Mouse (Mus musculus): ENCODE measurements around the gene Gata1.
"Not testable (repeated sequence)": the region's sequence is repeated elsewhere in the genome, so short reads cannot be mapped to it uniquely, and the experiment has no call there.

The Gata1 gene

GRCm38 (mm10) chrX:7926266-7926665 lies 51.6 kb downstream of the Gata1 start:
- Histone ChIP-seq H3K27me3 (ENCODE audit: insufficient read depth, low read length) (peaks cover 2% of the 10 kb centered on the region; the same call in 1 of the 2 replicates), H3K9me3 (ENCODE audit: low read length) (no peaks in the 10 kb centered on the region), H3K36me3 (ENCODE audit: insufficient read depth, low read length) (peaks cover 44% of the 10 kb centered on the region), H3K4me3 (replicated peaks; ENCODE audit: low read length) (peak overlapping the region; percentile 82), H3K4me1 (replicated peaks; ENCODE audit: low read depth, low read length) (peaks cover 61% of the 10 kb centered on the region)
- TF ChIP-seq CTCF (conservative IDR thresholded peaks at IDR 0.05; ENCODE audit: low read length) (no peak), NANOG (IDR thresholded peaks at IDR 0.05; ENCODE audit: borderline replicate concordance, low read length) (peak; percentile 12; the same call in 1 of the 2 replicates)

GRCm38 (mm10) chrX:7922032-7922431 lies 55.8 kb downstream of the Gata1 start:
- Histone ChIP-seq H3K27me3 (ENCODE audit: insufficient read depth, low read length) (peaks cover 11% of the 10 kb centered on the region; the same call in 1 of the 2 replicates), H3K4me3 (replicated peaks; ENCODE audit: low read length) (peak overlapping the region; percentile 72), H3K36me3 (ENCODE audit: insufficient read depth, low read length) (peaks cover 20% of the 10 kb centered on the region), H3K9me3 (ENCODE audit: low read length) (no peaks in the 10 kb centered on the region), H3K4me1 (replicated peaks; ENCODE audit: low read depth, low read length) (peaks cover 61% of the 10 kb centered on the region)
- no peak for TF ChIP-seq CTCF (conservative IDR thresholded peaks at IDR 0.05; ENCODE audit: low read length)
- TF ChIP-seq POU5F1 (IDR thresholded peaks at IDR 0.05; ENCODE audit: borderline replicate concordance, low read length), result no peak
- TF ChIP-seq NANOG (IDR thresholded peaks at IDR 0.05; ENCODE audit: borderline replicate concordance, low read length), result no peak

GRCm38 (mm10) chrX:7919601-7920383 lies 58.1 kb downstream of the Gata1 start, which contains the start of gene Pcsk1n:
Gene Pcsk1n, plus strand, starts transcription at chrX:7919822.
- peak within 1 kb of the TSS; percentile 63 for H3K4me3 ChIP-seq (replicated peaks; ENCODE audit: low read length)
- peaks cover 11% of the 10 kb centered on the region; the same call in 1 of the 2 replicates for H3K27me3 ChIP-seq (ENCODE audit: insufficient read depth, low read length)
- no peak for TF ChIP-seq POU5F1 (IDR thresholded peaks at IDR 0.05; ENCODE audit: borderline replicate concordance, low read length)
- H3K36me3 ChIP-seq (ENCODE audit: insufficient read depth, low read length), result peaks cover 18% of the 10 kb centered on the region
- no peaks in the 10 kb centered on the region for H3K9me3 ChIP-seq (ENCODE audit: low read length)
- H3K4me1 ChIP-seq (replicated peaks; ENCODE audit: low read depth, low read length), result peaks cover 49% of the 10 kb centered on the region

- peak; percentile 14; the same call in 1 of the 2 replicates for TF ChIP-seq CTCF (conservative IDR thresholded peaks at IDR 0.05; ENCODE audit: low read length)
- peaks cover 36% of the 10 kb centered on the region for H3K4me1 ChIP-seq (replicated peaks; ENCODE audit: low read depth, low read length)
- not testable (repeated sequence) for H3K36me3 ChIP-seq (ENCODE audit: insufficient read depth, low read length); H3K9me3 ChIP-seq (ENCODE audit: low read length); H3K4me3 ChIP-seq (replicated peaks; ENCODE audit: low read length)
- H3K27me3 ChIP-seq (ENCODE audit: insufficient read depth, low read length), result peaks cover 11% of the 10 kb centered on the region; the same call in 1 of the 2 replicates
These were observed 59.9 kb downstream of the Gata1 start for GRCm38 (mm10) chrX:7917960-7918359.

GRCm38 (mm10) chrX:7915669-7916068 lies 62.2 kb downstream of the Gata1 start:
- peaks cover 45% of the 10 kb centered on the region for H3K4me1 ChIP-seq (replicated peaks; ENCODE audit: low read depth, low read length)
- not testable (repeated sequence) for H3K9me3 ChIP-seq (ENCODE audit: low read length); H3K4me3 ChIP-seq (replicated peaks; ENCODE audit: low read length); H3K36me3 ChIP-seq (ENCODE audit: insufficient read depth, low read length); H3K27me3 ChIP-seq (ENCODE audit: insufficient read depth, low read length)
- TF ChIP-seq CTCF (conservative IDR thresholded peaks at IDR 0.05; ENCODE audit: low read length), result 0 out of 2 replicates have a peak, but pooled peaks have one; percentile 15

GRCm38 (mm10) chrX:7910473-7910872 lies 67.4 kb downstream of the Gata1 start:
- Histone ChIP-seq H3K36me3 (ENCODE audit: insufficient read depth, low read length) (peaks cover 9% of the 10 kb centered on the region), H3K27me3 (ENCODE audit: insufficient read depth, low read length) (no peaks in the 10 kb centered on the region), H3K4me3 (replicated peaks; ENCODE audit: low read length) (no peak overlapping the region), H3K4me1 (replicated peaks; ENCODE audit: low read depth, low read length) (peaks cover 43% of the 10 kb centered on the region), H3K9me3 (ENCODE audit: low read length) (no peaks in the 10 kb centered on the region)
- TF ChIP-seq NANOG (IDR thresholded peaks at IDR 0.05; ENCODE audit: borderline replicate concordance, low read length), result no peak
- no peak for TF ChIP-seq POU5F1 (IDR thresholded peaks at IDR 0.05; ENCODE audit: borderline replicate concordance, low read length)
- TF ChIP-seq CTCF (conservative IDR thresholded peaks at IDR 0.05; ENCODE audit: low read length), result no peak
